Mouse (Mus musculus) hematopoietic multipotent progenitor cell, adult 10-12 weeks (in vitro differentiated cells): ENCODE results near the gene Zfp58. TPM values are rescaled to one million over a fixed set of nuclear protein-coding genes. Genes with fewer than 3 reads are reported as not detected.

Source experiments
- polyA plus RNA-seq: library from polyadenylated mRNA; stranded (reverse); fragments of >175 nt; gene quantifications from 2 replicates; pipeline ENCODE4 v1.2.3, GENCODE M21; 2012; ENCODE audit warnings: low replicate concordance

Gene Zfp58
- polyA plus RNA-seq, result 0.13 and 1.1 TPM in 2 replicates

DNA sequence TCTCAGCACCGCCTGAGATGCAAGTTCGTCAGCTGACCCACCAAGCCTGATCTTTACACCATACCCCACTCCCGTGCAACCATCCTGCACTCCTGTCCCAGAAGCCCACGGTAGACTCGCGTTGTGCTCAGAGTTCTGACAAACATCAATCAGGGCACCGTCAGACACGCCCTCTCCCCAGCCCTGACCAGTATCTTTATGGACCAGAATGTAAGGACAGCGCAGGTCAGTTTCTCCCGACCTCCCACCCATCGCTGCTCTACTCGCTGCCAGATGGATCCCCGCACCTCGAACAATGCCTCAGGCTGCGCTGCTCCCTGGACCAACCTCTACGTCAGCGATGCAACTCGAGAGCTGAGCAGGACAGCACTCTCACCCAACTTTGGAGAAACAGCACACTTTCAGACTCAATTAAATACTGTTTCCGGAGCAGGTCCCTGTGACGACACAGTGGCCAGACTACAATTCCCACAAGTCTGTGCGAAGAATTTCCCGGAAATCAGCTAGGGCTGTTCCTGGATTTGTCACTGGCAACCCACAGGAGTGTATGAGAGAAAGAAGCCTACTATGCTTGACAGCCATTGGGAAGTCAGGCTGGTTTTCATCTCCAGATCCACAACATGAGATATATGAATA is at the start of gene Zfp58:
TSS of gene Zfp58 (minus strand) at position 472 of the 636 bp plus-strand sequence.

DNA sequence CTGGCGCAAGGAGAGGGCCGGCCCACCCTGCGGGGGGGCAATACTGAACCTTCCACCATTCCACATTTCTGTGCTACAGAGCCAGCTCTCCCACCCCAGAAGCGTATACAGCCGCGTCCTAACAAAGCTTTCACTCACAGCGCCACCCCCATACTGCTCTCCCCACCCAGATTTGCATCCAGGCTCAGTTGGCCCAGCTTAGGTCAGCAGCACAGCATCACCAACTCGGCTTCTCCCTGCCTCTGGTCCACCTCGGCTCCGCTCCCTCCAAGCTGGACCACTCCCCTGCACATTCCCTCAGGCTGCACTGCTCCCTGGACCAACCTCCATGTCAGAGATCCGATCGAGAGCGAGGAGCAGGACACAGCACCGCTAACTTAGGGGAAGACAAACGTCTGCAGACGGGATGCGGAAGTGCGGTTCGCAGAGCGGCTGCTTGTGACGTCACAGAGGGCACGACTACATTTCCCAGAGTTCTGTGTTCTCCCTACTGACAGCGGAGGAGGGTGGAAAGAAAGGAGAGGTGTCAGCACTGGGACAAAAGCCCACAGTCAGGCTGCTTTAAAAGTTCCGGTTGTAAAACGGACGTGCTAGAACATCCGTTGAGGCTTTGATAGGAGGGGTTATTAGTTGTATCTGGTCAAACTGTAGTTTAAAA is 25.5 kb upstream of the Zfp58 start, which contains the start of the genes Gm26965 and Zfp87:
TSS of gene Gm26965 (minus strand) at position 399 of the 658 bp plus-strand sequence.
TSS of gene Zfp87 (minus strand) at position 425 of the 658 bp plus-strand sequence.

DNA sequence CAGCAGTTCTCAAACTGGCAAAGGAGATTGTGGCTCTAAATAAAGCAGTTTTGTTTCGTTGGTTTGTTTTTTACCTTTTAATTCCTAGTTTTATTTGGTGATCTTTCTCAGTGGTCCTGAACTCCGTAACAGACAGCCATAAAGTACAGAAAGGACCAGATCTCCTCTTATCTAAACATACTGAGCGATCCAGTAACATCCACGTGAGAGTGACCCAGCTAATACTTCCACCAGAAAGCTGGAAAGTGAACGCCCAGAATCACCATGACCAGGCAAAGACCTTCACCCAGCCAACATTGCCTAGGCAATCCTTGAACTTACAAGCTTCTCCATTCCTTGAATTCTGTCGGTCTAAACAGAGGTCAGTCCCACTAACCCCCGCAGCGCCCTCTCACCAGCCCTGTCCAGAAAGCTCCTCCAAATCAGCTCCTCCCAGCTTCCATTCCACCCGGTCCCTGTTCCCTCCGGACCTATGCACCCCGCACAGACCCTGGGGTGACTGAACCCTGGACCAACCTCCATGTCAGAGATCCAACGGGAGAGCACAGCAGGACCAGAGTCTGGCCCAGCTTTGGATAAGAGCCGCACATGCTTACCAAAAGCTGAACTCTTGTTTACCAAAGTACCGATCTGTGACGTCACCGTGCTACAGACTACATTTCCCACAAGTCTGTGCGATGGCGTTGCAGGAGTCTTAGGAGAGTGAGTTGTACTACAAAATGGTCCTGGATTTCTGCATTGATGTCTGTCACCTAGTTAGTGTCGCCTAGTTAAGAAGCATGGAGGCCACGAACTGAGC is 16.5 kb downstream of the Zfp58 start, which contains the start of gene Zfp874b:
TSS of gene Zfp874b (minus strand) at position 634 of the 799 bp plus-strand sequence.

DNA sequence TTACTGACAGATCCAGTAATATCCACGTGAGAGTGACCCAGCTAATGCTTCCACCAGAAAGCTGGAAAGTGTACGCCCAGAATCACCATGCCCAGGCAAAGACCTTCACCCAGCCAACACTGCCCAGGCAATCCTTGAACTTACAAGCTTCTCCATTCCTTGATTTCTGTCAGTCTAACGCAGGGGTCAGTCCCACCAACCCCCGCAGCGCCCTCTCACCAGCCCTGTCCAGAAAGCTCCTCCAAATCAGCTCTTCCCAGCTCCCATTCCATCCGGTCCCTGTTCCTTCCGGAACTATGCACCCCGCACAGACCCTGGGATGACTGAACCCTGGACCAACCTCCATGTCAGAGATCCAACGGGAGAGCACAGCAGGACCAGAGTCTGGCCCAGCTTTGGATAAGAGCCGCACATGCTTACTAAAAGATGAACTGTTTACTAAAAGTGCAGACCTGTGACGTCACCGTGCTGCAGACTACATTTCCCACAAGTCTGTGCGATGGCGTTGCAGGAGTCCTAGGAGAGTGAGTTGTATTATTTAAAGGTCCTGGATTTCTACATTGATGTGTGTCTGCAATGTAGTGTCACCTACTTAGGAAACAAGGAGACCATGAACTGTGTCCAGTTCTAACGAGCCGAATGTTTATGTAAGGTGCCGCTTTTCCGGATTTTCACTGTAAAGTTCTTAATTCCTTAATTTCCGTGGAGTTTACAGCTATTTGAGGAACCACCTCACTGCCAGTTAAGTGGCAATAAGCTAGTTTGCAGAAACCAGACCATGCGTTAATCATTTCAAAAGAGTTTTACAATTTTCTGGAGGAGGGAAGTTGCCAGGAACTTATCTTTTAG is 49.0 kb downstream of the Zfp58 start, which contains the start of gene Zfp874a:
TSS of gene Zfp874a (minus strand) at position 453 of the 849 bp plus-strand sequence.

Other genes starting within 250 kb of the Zfp58 start
- gene Zfp458, start 222.1 kb downstream of the Zfp58 start, polyA plus RNA-seq, result 0.04 and 0.48 TPM in 2 replicates
- gene Zfp457, start 194.1 kb downstream of the Zfp58 start, polyA plus RNA-seq, result 0.51 TPM in 1 of 2 replicates, not detected in the other
- gene Zfp595, start 168.0 kb downstream of the Zfp58 start, polyA plus RNA-seq, result 0.24 and 0.64 TPM in 2 replicates
- not detected in 2 replicates for gene Gm28044, start 140.0 kb downstream of the Zfp58 start, polyA plus RNA-seq
- 0.21 and 0.54 TPM in 2 replicates for gene Zfp953, start 139.9 kb downstream of the Zfp58 start, polyA plus RNA-seq
- gene Gm28041, start 124.8 kb downstream of the Zfp58 start, polyA plus RNA-seq, result not detected in 2 replicates
- gene Zfp456, start 124.7 kb downstream of the Zfp58 start, polyA plus RNA-seq, result 0.11 and 0.29 TPM in 2 replicates
- gene Zfp429, start 100.7 kb downstream of the Zfp58 start, polyA plus RNA-seq, result 4.1 and 8.4 TPM in 2 replicates
- gene Zfp459, start 79.1 kb downstream of the Zfp58 start, polyA plus RNA-seq, result 0.10 and 0.43 TPM in 2 replicates
- 0.43 and 0.45 TPM in 2 replicates for gene Zfp874a, start 48.9 kb downstream of the Zfp58 start, polyA plus RNA-seq
- 0.56 and 1.0 TPM in 2 replicates for gene Zfp874b, start 16.3 kb downstream of the Zfp58 start, polyA plus RNA-seq
- gene Gm26965, start 25.6 kb upstream of the Zfp58 start, polyA plus RNA-seq, result not detected in 2 replicates
- gene Zfp87, start 25.6 kb upstream of the Zfp58 start, polyA plus RNA-seq, result 1.3 and 2.3 TPM in 2 replicates
- 0.66 and 0.73 TPM in 2 replicates for gene Zfp748, start 53.3 kb upstream of the Zfp58 start, polyA plus RNA-seq
- 0.29 and 1.1 TPM in 2 replicates for gene Zfp729b, start 109.2 kb upstream of the Zfp58 start, polyA plus RNA-seq
- gene Gm49345, start 137.2 kb upstream of the Zfp58 start, polyA plus RNA-seq, result not detected in 2 replicates
- gene Zfp729a, start 137.2 kb upstream of the Zfp58 start, polyA plus RNA-seq, result 0.33 and 0.49 TPM in 2 replicates
- gene Zfp738, start 186.5 kb upstream of the Zfp58 start, polyA plus RNA-seq, result 0.21 and 2.1 TPM in 2 replicates
- 0.53 and 1.8 TPM in 2 replicates for gene Zfp65, start 228.6 kb upstream of the Zfp58 start, polyA plus RNA-seq